Mouse (Mus musculus): ENCODE measurements around the gene Pwp2. TPM values are rescaled to one million over a fixed set of nuclear protein-coding genes. Genes with fewer than 3 reads are reported as not detected.
"Not testable (repeated sequence)": the region's sequence is repeated elsewhere in the genome, so short reads cannot be mapped to it uniquely, and the experiment has no call there.

Pwp2 gene
- polyA plus RNA-seq, 1 experiment, result 8.7 TPM

- Histone ChIP-seq H3K4me1 (ENCODE audit: control insufficient read depth, insufficient read depth, low read length) (0 out of 2 replicates have a peak, but pooled peaks cover 4% of the 10 kb centered on the region), H3K4me3 (replicated peaks; ENCODE audit: extremely low read depth, low read depth, low read length) (no peak overlapping the region)
- WGBS, result 67% methylated on average over 9 of the region's 9 CpGs
- no peak for DNase-seq
- no peak for TF ChIP-seq CTCF (IDR thresholded peaks at IDR 0.05; ENCODE audit: insufficient read depth, low read length)
These were observed 57.7 kb downstream of the Pwp2 start for GRCm38 (mm10) chr10:78127046-78127870.

- 95% methylated on average over 5 of the region's 5 CpGs for WGBS
- no peak for TF ChIP-seq POLR2A (IDR thresholded peaks at IDR 0.05; ENCODE audit: borderline replicate concordance, extremely low read depth, low read depth, low read length)
- TF ChIP-seq CTCF (IDR thresholded peaks at IDR 0.05; ENCODE audit: insufficient read depth, low read length), result no peak
- Histone ChIP-seq H3K4me1 (ENCODE audit: control insufficient read depth, insufficient read depth, low read length) (0 out of 2 replicates have a peak, but pooled peaks cover 4% of the 10 kb centered on the region), H3K4me3 (replicated peaks; ENCODE audit: extremely low read depth, low read depth, low read length) (no peak overlapping the region)
- DNase-seq, result no peak
These were observed 58.6 kb downstream of the Pwp2 start for GRCm38 (mm10) chr10:78126311-78126710.

- WGBS, result 71% methylated on average over 8 of the region's 8 CpGs
- H3K4me1 ChIP-seq (ENCODE audit: control insufficient read depth, insufficient read depth, low read length); DNase-seq; H3K4me3 ChIP-seq (replicated peaks; ENCODE audit: extremely low read depth, low read depth, low read length): not testable (repeated sequence)
These were observed 59.9 kb downstream of the Pwp2 start for GRCm38 (mm10) chr10:78125061-78125460.

- H3K4me3 ChIP-seq (replicated peaks; ENCODE audit: extremely low read depth, low read depth, low read length); DNase-seq; H3K4me1 ChIP-seq (ENCODE audit: control insufficient read depth, insufficient read depth, low read length): not testable (repeated sequence)
- WGBS, result 31% methylated on average over 6 of the region's 6 CpGs
These were observed 60.8 kb downstream of the Pwp2 start for GRCm38 (mm10) chr10:78124137-78124536.

Other genes with a start within 250 kb of the Pwp2 start
- gene Trpm2, start 214.6 kb downstream of the Pwp2 start, polyA plus RNA-seq (2012; rRNA removed), result 2.2 and 3.9 TPM in 2 replicates
- gene 1810043G02Rik, start 206.6 kb downstream of the Pwp2 start, polyA plus RNA-seq (2012; rRNA removed), result 46.6 and 46.9 TPM in 2 replicates
- 55.8 and 70.0 TPM in 2 replicates for gene Pfkl, start 175.1 kb downstream of the Pwp2 start, polyA plus RNA-seq (2012; rRNA removed)
- 0.52 and 0.64 TPM in 2 replicates for gene Dnmt3l, start 143.2 kb downstream of the Pwp2 start, polyA plus RNA-seq (2012; rRNA removed)
- gene Aire, start 141.5 kb downstream of the Pwp2 start, polyA plus RNA-seq (2012; rRNA removed), result 0.09 and 0.16 TPM in 2 replicates
- 17.5 and 17.6 TPM in 2 replicates for gene Icosl, start 115.8 kb downstream of the Pwp2 start, polyA plus RNA-seq (2012; rRNA removed)
- 105 and 113 TPM in 2 replicates for gene D10Jhu81e, start 15.4 kb downstream of the Pwp2 start, polyA plus RNA-seq (2012; rRNA removed)
- gene Trappc10, start 59.5 kb upstream of the Pwp2 start, polyA plus RNA-seq (2012; rRNA removed), result 45.4 and 50.0 TPM in 2 replicates
- gene Agpat3, start 167.3 kb upstream of the Pwp2 start, polyA plus RNA-seq (2012; rRNA removed), result 209 and 247 TPM in 2 replicates
- gene Rrp1, start 227.9 kb upstream of the Pwp2 start, polyA plus RNA-seq (2012; rRNA removed), result 57.4 and 82.5 TPM in 2 replicates
- 51.9 and 62.7 TPM in 2 replicates for gene Cstb, start 240.5 kb upstream of the Pwp2 start, polyA plus RNA-seq (2012; rRNA removed)